Mouse (Mus musculus): ENCODE measurements around the gene Ggact.

- TF ChIP-seq CTCF (IDR thresholded peaks at IDR 0.05; ENCODE audit: insufficient read depth, low read length) (no peak), POLR2A (IDR thresholded peaks at IDR 0.05; ENCODE audit: borderline replicate concordance, extremely low read depth, low read depth, low read length) (no peak)
Measured at GRCm38 (mm10) chr14:122936460-122936859, 22.9 kb upstream of the Ggact start.

Data from lung, adult 2 months (tissue).